Mouse (Mus musculus) MEL (cell line): ENCODE measurements around the gene Fth1. TPM values are rescaled to one million over a fixed set of nuclear protein-coding genes. Genes with fewer than 3 reads are reported as not detected.

ENCODE experiments used
- DNase-seq: peaks from one replicate; pipeline ENCODE4 v3.0.0; 2011; ENCODE audit warnings: low read depth, low spot score
- H3K27ac ChIP-seq: 2 replicates; pipeline ENCODE4 v1.5.1; 2012; ENCODE audit warnings: low read depth, mild to moderate bottlenecking, control low read depth, low read length, moderate library complexity; ENCODE audit not compliant: control insufficient read depth
- H3K27me3 ChIP-seq, 2 experiments: fragments of 150-350 bp in 1 of 2; sonication (generic) in 1 of 2; 2 replicates each; pipeline ENCODE4 v1.6.1; 2012; ENCODE audit warnings: low read length in 2 of 2, mild to moderate bottlenecking in 2 of 2, improper control_type of control experiment in 1 of 2, moderate library complexity in 1 of 2; ENCODE audit not compliant: insufficient read depth in 2 of 2, control insufficient read depth in 1 of 2
- H3K36me3 ChIP-seq, 2 experiments: 2 replicates each; pipeline ENCODE4 v1.6.1; 2012 to 2014; ENCODE audit warnings: low read length in 2 of 2, improper control_type of control experiment in 1 of 2, inconsistent platforms in 1 of 2, mild to moderate bottlenecking in 1 of 2; ENCODE audit not compliant: insufficient read depth in 2 of 2, control insufficient read depth in 1 of 2
- H3K4me1 ChIP-seq, 2 experiments: fragments of 150-350 bp in 1 of 2; sonication (generic) in 1 of 2; 2 replicates each; pipeline ENCODE4 v1.6.1; 2012; ENCODE audit warnings: low read length in 2 of 2, improper control_type of control experiment in 1 of 2, mild to moderate bottlenecking in 1 of 2; ENCODE audit not compliant: insufficient read depth in 2 of 2, control insufficient read depth in 1 of 2
- H3K4me3 ChIP-seq, 2 experiments: fragments of 150-350 bp in 1 of 2; sonication (generic) in 1 of 2; 2 replicates each; pipeline ENCODE4 v1.5.1; 2012; ENCODE audit warnings: low read depth in 2 of 2, low read length in 2 of 2, mild to moderate bottlenecking in 2 of 2, moderate library complexity in 2 of 2, control low read depth in 1 of 2, improper control_type of control experiment in 1 of 2; ENCODE audit not compliant: control insufficient read depth in 1 of 2, insufficient read depth in 1 of 2
- H3K79me2 ChIP-seq: 2 replicates; pipeline ENCODE4 v1.6.1; 2012; ENCODE audit warnings: mild to moderate bottlenecking, low read length, moderate library complexity; ENCODE audit not compliant: control insufficient read depth, poor library complexity, insufficient read depth
- H3K9ac ChIP-seq: 2 replicates; pipeline ENCODE4 v1.6.1; 2012; ENCODE audit warnings: low read depth, mild to moderate bottlenecking, control low read depth, low read length, moderate library complexity; ENCODE audit not compliant: control insufficient read depth, poor library complexity, severe bottlenecking
- H3K9me3 ChIP-seq: fragments of 150-350 bp; sonication (generic); replicated peaks from 2 replicates; pipeline ENCODE4 v1.6.1; 2012; ENCODE audit warnings: mild to moderate bottlenecking, low read length, improper control_type of control experiment, moderate library complexity; ENCODE audit not compliant: insufficient read depth
- BHLHE40 ChIP-seq: IDR thresholded peaks from 2 replicates; pipeline ENCODE4 v1.6.1; 2012; ENCODE audit warnings: low read depth, mild to moderate bottlenecking, inconsistent platforms, low read length, improper control_type of control experiment, borderline replicate concordance
- CHD2 ChIP-seq: IDR thresholded peaks from 2 replicates; pipeline ENCODE4 v1.6.1; 2011; ENCODE audit warnings: low read length, improper control_type of control experiment
- CTCF ChIP-seq, 3 experiments: IDR thresholded peaks in 2 of 3; conservative IDR thresholded peaks in 1 of 3; 2 replicates each; pipeline ENCODE4 v1.5.1; 2011 to 2012; ENCODE audit warnings: low read length in 3 of 3, low read depth in 2 of 3, mild to moderate bottlenecking in 2 of 3, improper control_type of control experiment in 1 of 3, inconsistent platforms in 1 of 3, mixed read lengths in 1 of 3, moderate library complexity in 1 of 3; ENCODE audit not compliant: control insufficient read depth in 1 of 3, insufficient read depth in 1 of 3, poor library complexity in 1 of 3, severe bottlenecking in 1 of 3
- ETS1 ChIP-seq: IDR thresholded peaks from 2 replicates; pipeline ENCODE4 v1.6.1; 2012; ENCODE audit warnings: low read depth, mild to moderate bottlenecking, inconsistent platforms, low read length, improper control_type of control experiment, moderate library complexity
- JUND ChIP-seq: IDR thresholded peaks from 2 replicates; pipeline ENCODE4 v1.6.1; 2011; ENCODE audit warnings: low read depth, mild to moderate bottlenecking, improper control_type of control experiment, low read length
- KAT2A ChIP-seq: conservative IDR thresholded peaks from 2 replicates; pipeline ENCODE4 v1.6.1; 2012; ENCODE audit warnings: low read depth, low read length, improper control_type of control experiment, inconsistent platforms
- MAFK ChIP-seq: IDR thresholded peaks from 2 replicates; pipeline ENCODE4 v1.6.1; 2011; ENCODE audit warnings: low read depth, mild to moderate bottlenecking, low read length, improper control_type of control experiment, borderline replicate concordance
- MAX ChIP-seq: IDR thresholded peaks from 2 replicates; pipeline ENCODE4 v1.6.1; 2011; ENCODE audit warnings: low read length, improper control_type of control experiment
- MAZ ChIP-seq: IDR thresholded peaks from 2 replicates; pipeline ENCODE4 v1.6.1; 2012; ENCODE audit warnings: low read depth, mild to moderate bottlenecking, inconsistent platforms, low read length, improper control_type of control experiment
- MEF2A ChIP-seq: IDR thresholded peaks from 2 replicates; pipeline ENCODE4 v1.6.1; 2014; ENCODE audit warnings: low read depth, mild to moderate bottlenecking, inconsistent platforms, low read length, improper control_type of control experiment; ENCODE audit not compliant: poor library complexity, insufficient replicate concordance, severe bottlenecking; ENCODE audit errors: extremely low read depth
- MXI1 ChIP-seq: IDR thresholded peaks from 2 replicates; pipeline ENCODE4 v1.6.1; 2011; ENCODE audit warnings: mild to moderate bottlenecking, low read depth, low read length, improper control_type of control experiment
- MYB ChIP-seq: IDR thresholded peaks from 2 replicates; pipeline ENCODE4 v1.6.1; 2011; ENCODE audit warnings: mild to moderate bottlenecking, low read depth, low read length, improper control_type of control experiment
- MYC ChIP-seq: IDR thresholded peaks from 2 replicates; pipeline ENCODE4 v1.6.1; 2011; ENCODE audit warnings: low read depth, mild to moderate bottlenecking, low read length, improper control_type of control experiment, moderate library complexity
- NELFE ChIP-seq: IDR thresholded peaks from 2 replicates; pipeline ENCODE4 v1.6.1; 2011; ENCODE audit warnings: low read depth, low read length, improper control_type of control experiment
- NRF1 ChIP-seq: IDR thresholded peaks from 2 replicates; pipeline ENCODE4 v1.6.1; 2014; ENCODE audit warnings: low read depth, mild to moderate bottlenecking, inconsistent platforms, low read length, improper control_type of control experiment, moderate library complexity; ENCODE audit not compliant: poor library complexity, insufficient read depth, severe bottlenecking
- POLR2A ChIP-seq, 2 experiments: IDR thresholded peaks; 2 replicates each; pipeline ENCODE4 v1.6.1; 2011 to 2012; ENCODE audit warnings: low read length in 2 of 2, mild to moderate bottlenecking in 2 of 2, control low read depth in 1 of 2, improper control_type of control experiment in 1 of 2, low read depth in 1 of 2, moderate library complexity in 1 of 2; ENCODE audit not compliant: control insufficient read depth in 1 of 2, insufficient read depth in 1 of 2, poor library complexity in 1 of 2
- POLR2AphosphoS2 ChIP-seq: IDR thresholded peaks from 2 replicates; pipeline ENCODE4 v1.6.1; 2011; ENCODE audit warnings: low read length, improper control_type of control experiment
- POLR2AphosphoS5 ChIP-seq: IDR thresholded peaks from 2 replicates; pipeline ENCODE4 v1.6.1; 2012; ENCODE audit warnings: low read depth, borderline replicate concordance, mild to moderate bottlenecking, inconsistent platforms, low read length, moderate library complexity, mixed read lengths
- RCOR1 ChIP-seq: IDR thresholded peaks from 2 replicates; pipeline ENCODE4 v1.6.1; 2012; ENCODE audit warnings: low read depth, mild to moderate bottlenecking, inconsistent platforms, low read length, improper control_type of control experiment
- SIN3A ChIP-seq: IDR thresholded peaks from 2 replicates; pipeline ENCODE4 v1.6.1; 2012; ENCODE audit warnings: low read length, improper control_type of control experiment, inconsistent platforms
- TAL1 ChIP-seq: IDR thresholded peaks from 2 replicates; pipeline ENCODE4 v1.6.1; 2012; ENCODE audit warnings: mild to moderate bottlenecking, inconsistent platforms, low read length, moderate library complexity, mixed read lengths
- TBP ChIP-seq: IDR thresholded peaks from 2 replicates; pipeline ENCODE4 v1.8.0; 2011; ENCODE audit warnings: low read depth, low read length, improper control_type of control experiment
- TCF12 ChIP-seq: IDR thresholded peaks from 2 replicates; pipeline ENCODE4 v1.6.1; 2014; ENCODE audit warnings: low read depth, mild to moderate bottlenecking, inconsistent platforms, low read length, improper control_type of control experiment, moderate library complexity
- UBTF ChIP-seq: IDR thresholded peaks from 2 replicates; pipeline ENCODE4 v1.6.1; 2012; ENCODE audit warnings: low read depth, mild to moderate bottlenecking, inconsistent platforms, low read length, improper control_type of control experiment, moderate library complexity, borderline replicate concordance; ENCODE audit not compliant: insufficient read depth
- USF1 ChIP-seq: IDR thresholded peaks from 2 replicates; pipeline ENCODE4 v1.6.1; 2014; ENCODE audit warnings: low read depth, mild to moderate bottlenecking, inconsistent platforms, low read length, improper control_type of control experiment, moderate library complexity
- USF2 ChIP-seq, 2 experiments: IDR thresholded peaks; 2 replicates each; pipeline ENCODE4 v1.6.1; 2011 to 2012; ENCODE audit warnings: improper control_type of control experiment in 2 of 2, low read length in 2 of 2, borderline replicate concordance in 1 of 2, inconsistent platforms in 1 of 2, low read depth in 1 of 2, mild to moderate bottlenecking in 1 of 2; ENCODE audit not compliant: insufficient read depth in 1 of 2
- ZC3H11A ChIP-seq: IDR thresholded peaks from 2 replicates; pipeline ENCODE4 v1.6.1; 2012; ENCODE audit warnings: low read depth, mild to moderate bottlenecking, inconsistent platforms, low read length, improper control_type of control experiment
- ZKSCAN1 ChIP-seq: IDR thresholded peaks from 2 replicates; pipeline ENCODE4 v1.6.1; 2012; ENCODE audit warnings: low read depth, mild to moderate bottlenecking, inconsistent platforms, low read length, improper control_type of control experiment, moderate library complexity
- ZNF384 ChIP-seq: IDR thresholded peaks from 2 replicates; pipeline ENCODE4 v1.6.1; 2012; ENCODE audit warnings: low read depth, mild to moderate bottlenecking, inconsistent platforms, low read length, improper control_type of control experiment
- polyA plus RNA-seq, 2 experiments: library from polyadenylated mRNA; stranded (reverse) in 1 of 2; unstranded in 1 of 2; fragments of >175 nt in 1 of 2; fragments of >200 nt in 1 of 2; gene quantifications; 2 replicates each; pipeline versions ENCODE4 v1.2.1 to v1.2.4; 2012; ENCODE audit warnings: low replicate concordance in 2 of 2, low read depth in 1 of 2; ENCODE audit not compliant: insufficient read length in 2 of 2, insufficient read depth in 1 of 2, missing spikeins in 1 of 2
- total RNA-seq: library from RNA; depleted of rRNA; stranded (reverse); fragments of 300-350 nt; gene quantifications from 2 replicates; pipeline ENCODE4 v1.2.3, GENCODE M21; 2012

Fth1 gene
- total and polyA plus RNA-seq, 3 experiments = 444 to 2,175 (median 2,118) TPM

GRCm38 (mm10) chr19:10017637-10018526 is 37.5 kb downstream of the Fth1 start:
- peaks cover 2 to 34% of the 10 kb centered on the region in 2 experiments; a peak in 3 of 4 replicates for H3K4me1 ChIP-seq
- peak overlapping the region; percentile 33 to 57 for H3K4me3 ChIP-seq
- TF ChIP-seq CTCF (IDR thresholded peaks at IDR 0.05 in 2 of 3, conservative IDR thresholded peaks at IDR 0.05 in 1 of 3; ENCODE audit: control insufficient read depth in 1 of 3, insufficient read depth in 1 of 3, low read depth in 2 of 3, low read length in 3 of 3, poor library complexity in 1 of 3, severe bottlenecking in 1 of 3) (no peak), MXI1 (peak; percentile 78; the same call in 1 of the 2 replicates), MYC (peak; percentile 57; the same call in 1 of the 2 replicates), MAX (peak; percentile 95), JUND (no peak), SIN3A (peak; percentile 44; the same call in 1 of the 2 replicates), MAZ (no peak), POLR2A (IDR thresholded peaks at IDR 0.05; ENCODE audit: control insufficient read depth in 1 of 2, insufficient read depth in 1 of 2, low read depth in 1 of 2, low read length in 2 of 2, poor library complexity in 1 of 2) (no peak), ZC3H11A (no peak), MAFK (no peak), TAL1 (no peak), KAT2A (no peak), ETS1 (no peak), POLR2AphosphoS5 (no peak), BHLHE40 (peak; percentile 73), MYB (no peak), USF1 (peak; percentile 98), CHD2 (no peak), ZNF384 (no peak), UBTF (no peak), RCOR1 (no peak), NELFE (no peak), TCF12 (no peak), TBP (no peak), ZKSCAN1 (no peak), POLR2AphosphoS2 (no peak), USF2 (IDR thresholded peaks at IDR 0.05; ENCODE audit: borderline replicate concordance in 1 of 2, insufficient read depth in 1 of 2, low read depth in 1 of 2, low read length in 2 of 2) (peak; percentile 72 to 92), NRF1 (no peak), MEF2A (no peak)
- no peaks in the 10 kb centered on the region for H3K9me3 ChIP-seq
- peaks cover 0 to 15% of the 10 kb centered on the region in 2 experiments; a peak in 2 of 4 replicates for H3K36me3 ChIP-seq
- H3K9ac ChIP-seq = peak overlapping the region; percentile 9; the same call in 1 of the 2 replicates
- H3K27me3 ChIP-seq = no peaks in the 10 kb centered on the region; a peak in 1 of 4 replicates
- DNase-seq = peak; percentile 73
- H3K79me2 ChIP-seq = no peaks in the 10 kb centered on the region
- no peak overlapping the region for H3K27ac ChIP-seq
